Mouse (Mus musculus) limb, embryonic 10.5 days (tissue): ENCODE measurements around the gene Prickle2. TPM values are rescaled to one million over a fixed set of nuclear protein-coding genes. Genes with fewer than 3 reads are reported as not detected.

Experiments
- DNase-seq: peaks from one replicate; pipeline ENCODE4 v3.0.0-alpha.2; 2017; ENCODE audit warnings: low spot score
- H3K27ac ChIP-seq: fragments of 300-500 bp; sonication (generic); 2 replicates; pipeline ENCODE4 v1.5.1; 2016; ENCODE audit warnings: mild to moderate bottlenecking
- H3K27me3 ChIP-seq: fragments of 300-500 bp; sonication (generic); 2 replicates; pipeline ENCODE4 v1.6.1; 2016; ENCODE audit warnings: low read depth, mild to moderate bottlenecking; ENCODE audit not compliant: poor library complexity, severe bottlenecking
- H3K36me3 ChIP-seq: fragments of 300-500 bp; sonication (generic); 2 replicates; pipeline ENCODE4 v1.6.1; 2016; ENCODE audit warnings: mild to moderate bottlenecking, moderate library complexity
- H3K4me1 ChIP-seq: fragments of 300-500 bp; sonication (generic); 2 replicates; pipeline ENCODE4 v1.6.1; 2016
- H3K4me3 ChIP-seq: fragments of 300-500 bp; sonication (generic); 2 replicates; pipeline ENCODE4 v1.5.1; 2016; ENCODE audit warnings: mild to moderate bottlenecking, moderate library complexity
- H3K9me3 ChIP-seq: fragments of 300-500 bp; sonication (generic); replicated peaks from 2 replicates; pipeline ENCODE4 v1.6.1; 2016; ENCODE audit warnings: mild to moderate bottlenecking
- whole genome bisulfite sequencing: fragments of 180-500 bp; shearing (Covaris S2); methylation state at CpG from one replicate; pipeline ENCODE4 v1.1.7; 2016; 5-methylcytosine and 5-hydroxymethylcytosine counted together
- polyA plus RNA-seq: library from polyadenylated mRNA; unstranded; fragments of >200 nt; fragmentation: Nextera tagmentation; extraction: Ambion mirVana; gene quantifications from 2 replicates; pipeline ENCODE4 v1.2.1, GENCODE M21; 2016

Gene Prickle2
- polyA plus RNA-seq, 1 experiment from 2014 or later = 4.5 TPM

DNA sequence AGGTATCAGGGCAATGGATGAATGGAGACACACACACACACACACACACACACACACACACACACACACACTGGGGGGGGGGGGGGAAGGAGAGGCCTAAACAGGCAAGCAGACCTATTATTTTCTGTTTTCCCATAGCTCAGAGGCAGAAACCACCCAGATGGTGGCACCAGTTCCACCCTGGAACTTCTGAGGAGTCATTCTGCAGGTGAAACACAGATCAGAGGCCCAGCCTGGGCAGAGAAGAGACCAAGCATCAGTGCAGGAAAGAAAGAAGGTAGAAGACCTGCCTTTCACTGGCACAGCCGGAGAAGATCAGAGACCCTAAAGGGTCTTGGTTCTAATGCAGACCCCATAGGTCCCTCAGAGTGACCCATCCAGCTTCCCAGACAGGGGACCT lies 227.3 kb downstream of the Prickle2 start:
- Histone ChIP-seq H3K27me3 (no peaks in the 10 kb centered on the region), H3K36me3 (no peaks in the 10 kb centered on the region), H3K27ac (no peak overlapping the region), H3K4me3 (no peak overlapping the region), H3K4me1 (peaks cover 15% of the 10 kb centered on the region), H3K9me3 (no peaks in the 10 kb centered on the region)
- 100% methylated on average over 1 of the region's 1 CpGs for WGBS
- DNase-seq = no peak

- WGBS = 86% methylated on average over 2 of the region's 2 CpGs
- Histone ChIP-seq H3K27ac (no peak overlapping the region), H3K4me3 (no peak overlapping the region), H3K9me3 (no peaks in the 10 kb centered on the region), H3K36me3 (no peaks in the 10 kb centered on the region), H3K27me3 (no peaks in the 10 kb centered on the region), H3K4me1 (peaks cover 15% of the 10 kb centered on the region)
- no peak for DNase-seq
Measured at GRCm38 (mm10) chr6:92477621-92478020, 228.3 kb downstream of the Prickle2 start.

- Histone ChIP-seq H3K27me3 (no peaks in the 10 kb centered on the region), H3K4me1 (0 out of 2 replicates have a peak, but pooled peaks cover 2% of the 10 kb centered on the region), H3K9me3 (no peaks in the 10 kb centered on the region), H3K4me3 (no peak overlapping the region), H3K27ac (no peak overlapping the region), H3K36me3 (no peaks in the 10 kb centered on the region)
- no peak for DNase-seq
- WGBS = 78% methylated on average over 4 of the region's 4 CpGs
Measured at GRCm38 (mm10) chr6:92469456-92469855, 236.5 kb downstream of the Prickle2 start.

GRCm38 (mm10) chr6:92468892-92469291 lies 237.1 kb downstream of the Prickle2 start:
- 90% methylated on average over 4 of the region's 4 CpGs for WGBS
- Histone ChIP-seq H3K36me3 (no peaks in the 10 kb centered on the region), H3K4me3 (no peak overlapping the region), H3K9me3 (no peaks in the 10 kb centered on the region), H3K27ac (no peak overlapping the region), H3K4me1 (0 out of 2 replicates have a peak, but pooled peaks cover 2% of the 10 kb centered on the region), H3K27me3 (no peaks in the 10 kb centered on the region)
- DNase-seq = no peak

DNA sequence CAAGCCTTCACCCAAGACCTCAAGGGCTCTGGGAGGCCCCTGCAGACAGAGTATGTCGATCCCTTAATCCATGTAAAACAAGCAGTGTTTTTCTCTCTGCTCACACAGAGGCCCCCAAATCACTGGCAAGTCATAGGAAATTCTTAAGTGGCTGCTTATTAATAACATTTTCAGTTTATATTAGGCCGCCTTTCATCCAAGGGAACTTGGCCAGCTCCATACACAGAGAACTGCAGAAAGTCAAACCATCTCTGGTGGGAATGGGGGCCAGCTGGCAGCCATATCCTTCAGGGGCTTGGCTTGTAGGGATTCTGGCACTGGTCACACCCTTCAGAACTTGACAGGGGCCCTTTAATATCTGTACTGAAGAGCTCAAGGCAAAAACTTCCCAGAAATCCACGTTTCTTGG lies 237.6 kb downstream of the Prickle2 start:
- WGBS = 81% methylated on average over 3 of the region's 3 CpGs

DNA sequence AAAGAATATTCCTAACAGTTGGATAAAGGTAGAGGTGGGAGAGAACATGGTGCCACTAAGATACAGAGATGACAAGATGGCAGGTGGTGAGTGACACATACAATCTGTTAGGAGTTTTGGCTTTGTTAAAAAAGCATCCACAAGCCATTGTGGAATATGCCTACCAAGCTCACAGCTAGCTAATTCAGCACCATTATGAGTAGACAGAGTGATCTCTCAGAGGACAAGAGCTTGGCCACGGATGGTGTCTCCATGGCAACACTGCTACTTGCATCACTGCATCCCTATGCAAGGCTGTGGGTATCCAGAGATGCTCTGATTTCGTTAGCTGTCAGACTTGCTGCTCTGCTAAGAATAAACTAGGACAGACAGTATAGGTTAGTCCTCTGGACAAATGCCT lies 238.6 kb downstream of the Prickle2 start:
- 84% methylated on average over 2 of the region's 2 CpGs for WGBS
- no peaks in the 10 kb centered on the region for H3K9me3 ChIP-seq
- no peak overlapping the region for H3K4me3 ChIP-seq
- peaks cover 2% of the 10 kb centered on the region; the same call in 1 of the 2 replicates for H3K4me1 ChIP-seq
- no peak for DNase-seq
- no peak overlapping the region for H3K27ac ChIP-seq
- no peaks in the 10 kb centered on the region for H3K27me3 ChIP-seq
- no peaks in the 10 kb centered on the region for H3K36me3 ChIP-seq

More for the DNA sequence above, 237.6 kb downstream of the Prickle2 start:
- H3K4me1 ChIP-seq = peaks cover 2% of the 10 kb centered on the region; the same call in 1 of the 2 replicates
- no peak for DNase-seq
- no peaks in the 10 kb centered on the region for H3K36me3 ChIP-seq
- H3K9me3 ChIP-seq = no peaks in the 10 kb centered on the region
- H3K27me3 ChIP-seq = no peaks in the 10 kb centered on the region
- H3K27ac ChIP-seq = no peak overlapping the region
- no peak overlapping the region for H3K4me3 ChIP-seq

DNA sequence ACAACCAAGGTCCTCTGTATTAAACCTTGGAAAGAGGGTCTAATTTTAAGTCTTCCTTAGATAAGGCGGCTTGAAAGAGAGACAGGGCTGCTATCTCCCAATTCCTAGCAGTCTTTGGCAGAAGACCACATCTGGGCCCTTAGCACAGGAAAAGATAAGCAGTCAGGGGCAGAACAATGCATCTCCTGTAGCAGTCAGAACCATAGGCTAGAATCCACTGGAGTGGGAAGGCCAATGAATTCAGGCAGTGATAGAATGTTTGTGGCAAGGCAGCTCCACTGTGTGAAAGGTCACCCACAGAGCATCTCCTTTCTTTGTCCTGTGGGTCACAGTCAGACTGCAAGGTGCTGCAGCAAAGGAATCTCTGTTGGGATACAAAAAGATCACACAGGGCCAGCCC lies 240.3 kb downstream of the Prickle2 start:
- no peaks in the 10 kb centered on the region for H3K27me3 ChIP-seq
- H3K4me3 ChIP-seq = no peak overlapping the region
- H3K27ac ChIP-seq = no peak overlapping the region
- peaks cover 9% of the 10 kb centered on the region for H3K4me1 ChIP-seq
- 76% methylated on average over 1 of the region's 1 CpGs for WGBS
- DNase-seq = no peak
- H3K9me3 ChIP-seq = no peaks in the 10 kb centered on the region
- no peaks in the 10 kb centered on the region for H3K36me3 ChIP-seq

GRCm38 (mm10) chr6:92464781-92465337 lies 241.1 kb downstream of the Prickle2 start:
- WGBS = 71% methylated on average over 7 of the region's 7 CpGs
- Histone ChIP-seq H3K4me1 (peaks cover 12% of the 10 kb centered on the region), H3K27ac (no peak overlapping the region), H3K9me3 (no peaks in the 10 kb centered on the region), H3K4me3 (no peak overlapping the region), H3K36me3 (no peaks in the 10 kb centered on the region), H3K27me3 (no peaks in the 10 kb centered on the region)
- no peak for DNase-seq

DNA sequence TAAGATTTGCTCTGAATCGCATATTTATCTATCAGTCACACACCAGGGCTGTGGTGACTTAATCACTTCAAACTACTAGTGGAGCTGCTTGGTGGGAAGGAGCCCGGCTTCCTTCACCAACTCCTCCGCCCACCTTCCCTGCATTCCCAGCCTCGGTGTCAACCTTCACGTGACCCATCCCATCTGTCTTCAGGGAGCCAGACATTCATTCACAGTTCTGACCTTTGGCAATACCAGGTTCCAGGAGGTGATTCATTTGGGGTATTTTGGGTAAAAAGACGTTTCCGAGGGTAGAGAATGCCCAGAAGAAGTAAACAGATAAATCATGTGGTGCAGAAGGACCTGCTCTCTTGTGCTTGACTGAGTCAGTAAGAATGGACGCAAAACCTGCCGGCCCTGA lies 242.2 kb downstream of the Prickle2 start:
- no peaks in the 10 kb centered on the region for H3K9me3 ChIP-seq
- no peak overlapping the region for H3K27ac ChIP-seq
- H3K4me1 ChIP-seq = peaks cover 12% of the 10 kb centered on the region
- WGBS = 52% methylated on average over 9 of the region's 9 CpGs
- H3K36me3 ChIP-seq = no peaks in the 10 kb centered on the region
- H3K4me3 ChIP-seq = no peak overlapping the region
- no peaks in the 10 kb centered on the region for H3K27me3 ChIP-seq
- DNase-seq = no peak

DNA sequence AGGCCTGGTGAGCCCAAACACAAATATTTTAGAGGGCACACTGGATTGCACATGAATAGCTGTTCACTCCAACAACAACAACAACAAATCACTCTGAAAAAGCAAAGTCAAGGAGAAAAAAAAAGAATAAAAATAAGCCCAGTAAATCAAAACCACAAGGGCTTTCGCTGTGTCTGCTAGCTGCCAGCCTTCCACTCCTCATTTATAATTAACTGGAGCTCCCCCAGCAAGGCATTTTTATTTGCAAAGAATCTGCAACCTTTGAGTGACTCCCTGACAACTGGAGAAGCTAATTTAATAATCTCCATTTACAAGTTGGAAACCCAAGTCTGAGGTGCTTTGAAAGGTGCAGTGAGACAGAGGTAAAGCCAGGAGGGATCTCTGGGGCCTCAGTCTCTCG lies 245.2 kb downstream of the Prickle2 start:
- Histone ChIP-seq H3K9me3 (no peaks in the 10 kb centered on the region), H3K36me3 (no peaks in the 10 kb centered on the region), H3K4me1 (peaks cover 12% of the 10 kb centered on the region), H3K27me3 (no peaks in the 10 kb centered on the region), H3K4me3 (no peak overlapping the region), H3K27ac (no peak overlapping the region)
- no peak for DNase-seq
- 83% methylated on average over 2 of the region's 2 CpGs for WGBS

DNA sequence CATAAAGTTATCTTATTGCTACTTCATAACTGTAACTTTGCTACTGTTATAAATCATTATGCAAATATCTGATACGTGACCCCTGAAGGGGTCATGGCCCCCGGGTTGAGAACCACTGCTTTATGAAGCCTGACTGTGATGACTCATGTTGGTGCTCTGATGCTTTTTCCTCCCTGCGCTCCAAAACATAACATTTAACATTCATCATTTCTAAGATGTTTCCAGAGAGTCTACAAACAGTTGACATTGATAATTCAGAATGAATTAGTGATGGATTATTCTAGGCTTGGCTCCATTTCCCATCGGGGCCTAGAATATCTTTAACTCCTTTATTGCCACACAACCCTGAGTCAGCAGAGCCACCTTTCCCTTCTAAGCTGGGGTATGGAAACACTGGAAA lies 247.9 kb downstream of the Prickle2 start:
- Histone ChIP-seq H3K4me1 (peaks cover 10% of the 10 kb centered on the region), H3K27me3 (no peaks in the 10 kb centered on the region), H3K4me3 (no peak overlapping the region), H3K9me3 (no peaks in the 10 kb centered on the region), H3K27ac (no peak overlapping the region), H3K36me3 (no peaks in the 10 kb centered on the region)
- 85% methylated on average over 4 of the region's 4 CpGs for WGBS
- DNase-seq = no peak

GRCm38 (mm10) chr6:92451421-92451820 lies 254.5 kb downstream of the Prickle2 start:
- WGBS = 76% methylated on average over 1 of the region's 1 CpGs
- Histone ChIP-seq H3K9me3 (no peaks in the 10 kb centered on the region), H3K27ac (no peak overlapping the region; the same call in 1 of the 2 replicates), H3K27me3 (no peaks in the 10 kb centered on the region), H3K4me1 (peaks cover 8% of the 10 kb centered on the region), H3K4me3 (no peak overlapping the region), H3K36me3 (no peaks in the 10 kb centered on the region)
- DNase-seq = no peak

DNA sequence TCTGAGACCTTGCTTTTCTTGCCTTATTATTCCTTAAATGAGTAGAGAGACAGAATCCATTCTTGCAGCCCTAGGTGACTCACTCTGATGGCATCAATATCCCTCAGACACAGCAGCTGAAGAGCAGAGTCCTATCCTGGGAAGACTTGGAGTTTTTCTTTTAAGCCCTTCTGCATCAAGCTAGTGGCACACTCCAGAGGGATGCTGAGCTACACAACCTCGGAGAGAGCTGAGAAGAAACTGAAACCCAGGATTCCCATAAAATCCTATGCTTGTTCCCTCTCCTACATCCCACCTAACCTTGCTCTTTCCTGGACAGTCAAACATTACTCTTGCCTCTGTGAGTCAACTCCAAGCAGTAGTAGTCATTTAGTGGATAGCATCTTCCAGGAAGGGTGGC lies 256.0 kb downstream of the Prickle2 start:
- peaks cover 10% of the 10 kb centered on the region for H3K4me1 ChIP-seq
- DNase-seq = no peak
- H3K4me3 ChIP-seq = no peak overlapping the region
- H3K9me3 ChIP-seq = no peaks in the 10 kb centered on the region
- 88% methylated on average over 1 of the region's 1 CpGs for WGBS
- H3K36me3 ChIP-seq = no peaks in the 10 kb centered on the region
- no peaks in the 10 kb centered on the region for H3K27me3 ChIP-seq
- H3K27ac ChIP-seq = no peak overlapping the region

- H3K36me3 ChIP-seq = no peaks in the 10 kb centered on the region
- H3K27ac ChIP-seq = no peak overlapping the region
- H3K27me3 ChIP-seq = no peaks in the 10 kb centered on the region
- WGBS = 77% methylated on average over 3 of the region's 3 CpGs
- no peak for DNase-seq
- no peaks in the 10 kb centered on the region for H3K9me3 ChIP-seq
- H3K4me1 ChIP-seq = peaks cover 7% of the 10 kb centered on the region
- H3K4me3 ChIP-seq = no peak overlapping the region
Measured at GRCm38 (mm10) chr6:92446662-92447061, 259.3 kb downstream of the Prickle2 start.
